Mouse (Mus musculus): ENCODE measurements around the gene Eif3d.

DNA sequence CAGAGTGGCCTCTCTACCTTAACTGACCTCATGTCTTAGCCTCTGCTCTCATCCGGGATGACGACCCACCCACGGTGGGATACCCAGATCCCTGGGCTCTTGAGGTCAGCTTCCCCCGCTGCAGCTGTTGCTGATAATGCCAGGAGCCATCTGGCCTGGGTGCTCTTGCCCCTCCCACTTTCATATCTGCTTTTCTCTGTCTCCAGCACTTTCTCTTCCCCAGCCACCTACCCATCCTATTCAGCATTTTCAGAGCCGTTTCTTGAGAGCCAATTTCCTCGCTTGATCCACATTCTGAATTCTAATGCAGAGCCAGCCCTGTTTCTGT, 39.0 kb downstream of the Eif3d start:
- no peak for TF ChIP-seq POLR2A (IDR thresholded peaks at IDR 0.05; ENCODE audit: insufficient read depth, low read length)
- TF ChIP-seq CTCF (IDR thresholded peaks at IDR 0.05; ENCODE audit: low read depth, low read length), result no peak
- TF ChIP-seq EP300 (IDR thresholded peaks at IDR 0.05; ENCODE audit: insufficient read depth, low read depth, low read length), result no peak

All from ES-Bruce4 (cell line).